Mouse (Mus musculus): ENCODE results near the gene Rbm45.

GRCm38 (mm10) chr2:76360226-76360625, 9.6 kb upstream of the Rbm45 start, which contains the start of gene Cyct:
- TF ChIP-seq GATA1 (IDR thresholded peaks at IDR 0.05; ENCODE audit: low read length): no peak
- no peak for TF ChIP-seq TAL1 (IDR thresholded peaks at IDR 0.05; ENCODE audit: low read length)

Measured in erythroblast, embryonic 14.5 days (primary cell).